Mouse (Mus musculus): Measurements from ENCODE around the gene C2cd4c. TPM values are rescaled to one million over a fixed set of nuclear protein-coding genes. Genes with fewer than 3 reads are reported as not detected.

The C2cd4c gene
- total RNA-seq, 2 experiments from 2014 or later: not detected

DNA sequence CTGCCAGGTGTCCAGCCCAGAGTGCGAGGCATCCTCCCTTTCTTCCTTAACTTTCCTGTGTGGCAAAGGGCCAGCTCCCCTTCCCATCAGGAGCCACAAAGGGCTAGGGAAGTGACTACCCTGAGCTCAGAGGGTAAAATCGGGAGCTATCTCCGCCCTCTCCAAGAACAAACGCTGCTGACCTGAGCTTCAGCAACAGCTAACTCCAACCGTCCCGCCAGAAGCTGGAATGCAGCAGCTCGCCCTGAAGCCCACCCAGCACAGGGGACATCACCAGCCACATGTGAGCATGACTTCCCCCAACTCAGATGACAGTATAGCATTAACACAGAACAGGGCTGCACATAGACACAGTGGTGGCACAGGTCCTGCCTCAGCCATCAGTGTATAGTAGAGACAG, 29.8 kb downstream of the C2cd4c start:
- intact Hi-C loops (cut with DNase I): no loop called here
- DNase-seq (ENCODE audit: low spot score): no peak

DNA sequence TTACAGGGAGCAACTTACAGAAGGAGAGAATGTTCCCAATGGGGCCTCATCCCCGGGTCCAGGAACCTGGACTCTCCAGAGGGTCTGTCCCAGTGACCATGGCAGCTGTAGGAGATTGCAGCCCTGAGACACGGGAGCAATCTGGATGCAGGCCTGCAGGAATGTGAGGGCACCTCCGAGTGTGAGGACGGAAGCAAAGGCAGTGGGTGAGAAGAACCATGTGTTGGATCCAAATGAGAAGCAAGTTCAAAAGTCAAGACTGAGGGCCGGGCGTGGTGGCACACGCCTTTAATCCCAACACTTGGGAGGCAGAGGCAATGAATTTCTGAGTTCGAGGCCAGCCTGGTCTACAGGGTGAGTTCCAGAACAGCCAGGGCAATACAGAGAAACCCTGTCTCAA, 32.3 kb downstream of the C2cd4c start:
- intact Hi-C loops (cut with DNase I): no loop called here
- no peak for DNase-seq (ENCODE audit: low spot score)

DNA sequence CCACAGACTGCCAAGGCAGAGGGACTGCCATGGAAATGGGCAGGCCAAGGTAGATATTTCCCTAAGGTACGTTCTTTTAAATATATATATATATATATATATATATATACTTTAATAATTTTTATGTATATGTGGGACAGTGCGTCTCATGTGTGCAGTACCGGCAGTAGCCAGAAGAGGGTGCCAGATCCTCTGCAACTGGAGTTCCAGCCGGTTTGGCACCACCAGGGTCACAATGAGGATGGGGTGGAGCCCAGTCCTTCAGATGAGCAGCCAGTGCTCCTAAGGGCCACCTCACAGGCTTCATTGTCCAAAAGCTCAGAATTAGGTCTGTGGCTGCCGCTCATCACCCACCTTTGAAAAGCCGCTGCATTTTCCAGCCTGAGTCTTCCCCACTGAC, 33.0 kb downstream of the C2cd4c start:
- intact Hi-C loops (cut with DNase I): no loop called here
- no peak for DNase-seq (ENCODE audit: low spot score)

DNA sequence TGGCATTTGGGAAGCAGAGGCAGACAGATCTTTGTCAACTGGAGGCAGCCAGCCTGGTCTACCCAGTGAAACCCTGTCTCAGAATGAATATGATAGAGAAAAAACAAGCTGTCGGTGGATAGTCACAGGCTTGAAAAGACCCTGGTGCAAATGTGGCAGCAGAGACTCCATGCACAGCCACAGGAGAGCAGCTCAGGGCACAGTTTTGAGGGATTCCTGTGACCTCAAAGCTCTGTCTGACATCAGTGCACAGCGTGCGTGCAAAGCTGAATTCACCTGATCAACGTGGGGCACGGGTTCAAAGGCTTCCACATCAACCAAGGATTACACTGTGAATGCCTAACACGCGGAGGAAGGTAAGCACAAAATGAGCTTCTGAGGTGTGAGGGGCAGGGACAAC, 33.5 kb downstream of the C2cd4c start:
- intact Hi-C loops (cut with DNase I): no loop called here
- DNase-seq (ENCODE audit: low spot score): no peak

DNA sequence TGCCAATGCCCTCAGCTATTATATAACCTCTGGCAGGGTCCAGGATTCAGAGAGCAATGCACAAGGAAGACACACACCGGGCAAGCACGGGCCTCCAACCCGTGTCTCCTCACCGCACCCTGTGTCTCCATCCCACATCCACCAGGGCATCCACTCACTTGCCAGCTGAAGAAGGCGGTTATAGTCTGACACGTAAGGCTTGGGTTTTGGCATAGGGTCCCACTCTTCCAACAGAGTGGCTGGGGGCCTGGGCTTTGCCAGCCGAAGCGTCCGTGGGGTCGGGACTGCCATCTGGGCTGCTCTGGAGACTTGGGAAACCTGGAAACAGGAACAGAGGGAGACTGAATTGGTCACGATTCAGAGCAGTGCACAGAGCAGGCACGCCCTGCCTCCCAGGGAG, 34.0 kb downstream of the C2cd4c start:
- DNase-seq (ENCODE audit: low spot score): no peak
- intact Hi-C loops (cut with DNase I): no loop called here

DNA sequence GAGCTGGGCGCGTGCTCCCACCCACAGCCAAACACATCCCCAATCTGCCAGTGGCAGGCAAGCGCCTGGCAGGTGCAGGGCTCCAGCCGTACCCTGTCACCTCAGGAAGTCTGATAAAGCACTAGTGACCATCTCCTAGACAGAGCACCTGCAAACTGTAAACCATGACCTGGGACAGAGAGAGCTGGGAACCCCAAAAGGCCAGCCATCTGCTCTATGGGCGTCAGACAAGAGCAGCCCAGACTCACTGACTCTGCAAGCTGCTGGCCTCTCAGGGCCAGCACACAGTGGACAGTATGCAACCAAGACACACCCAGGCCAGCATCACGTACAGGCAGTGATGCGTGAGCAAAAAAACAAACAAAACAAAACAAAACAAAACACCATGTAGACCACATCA, 34.9 kb downstream of the C2cd4c start:
- no peak for DNase-seq (ENCODE audit: low spot score)
- intact Hi-C loops (cut with DNase I): no loop called here

DNA sequence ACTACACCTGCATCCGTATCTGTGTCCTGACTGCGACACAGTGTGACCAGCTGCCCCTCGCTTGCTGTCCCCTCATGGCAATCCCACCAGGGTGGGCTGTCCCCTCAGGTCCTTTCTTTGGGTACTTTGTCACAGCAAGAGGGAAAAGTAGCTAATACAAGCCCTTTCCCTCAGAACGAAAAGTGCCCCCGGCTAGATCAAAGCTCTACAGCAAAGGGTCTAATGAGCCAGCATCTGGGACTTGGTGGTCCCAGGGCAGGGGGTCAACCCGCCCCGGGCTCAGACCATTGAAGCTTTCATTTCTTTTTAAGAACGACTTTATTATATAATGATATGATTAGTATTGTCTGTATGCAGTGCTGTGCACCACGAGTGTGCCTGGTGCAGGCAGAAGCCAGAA, 35.5 kb downstream of the C2cd4c start:
- DNase-seq (ENCODE audit: low spot score): no peak

DNA sequence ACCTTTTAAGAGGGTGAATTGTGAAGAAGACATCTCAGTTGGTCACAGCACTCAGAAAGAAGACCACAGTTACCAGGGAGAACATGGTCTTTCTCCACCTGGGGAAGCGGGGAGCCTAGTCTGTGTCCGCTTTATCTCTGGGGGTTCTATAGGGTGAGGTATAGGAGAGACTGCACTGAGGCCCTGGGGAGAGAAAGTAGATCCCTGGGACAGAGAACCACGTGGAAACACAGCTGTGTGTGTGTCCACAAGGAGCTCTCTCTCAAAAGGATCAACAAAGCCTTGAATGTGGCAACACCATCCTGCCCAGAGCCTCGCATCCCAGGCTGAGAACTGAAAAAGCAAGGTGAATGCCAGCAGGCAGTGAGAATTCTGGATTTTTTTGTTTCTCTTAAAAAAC, 36.4 kb downstream of the C2cd4c start:
- intact Hi-C loops (cut with DNase I): no loop called here
- no peak for DNase-seq (ENCODE audit: low spot score)

More for the DNA sequence above, 35.5 kb downstream of the C2cd4c start:
- intact Hi-C loops (cut with DNase I): no loop called here

DNA sequence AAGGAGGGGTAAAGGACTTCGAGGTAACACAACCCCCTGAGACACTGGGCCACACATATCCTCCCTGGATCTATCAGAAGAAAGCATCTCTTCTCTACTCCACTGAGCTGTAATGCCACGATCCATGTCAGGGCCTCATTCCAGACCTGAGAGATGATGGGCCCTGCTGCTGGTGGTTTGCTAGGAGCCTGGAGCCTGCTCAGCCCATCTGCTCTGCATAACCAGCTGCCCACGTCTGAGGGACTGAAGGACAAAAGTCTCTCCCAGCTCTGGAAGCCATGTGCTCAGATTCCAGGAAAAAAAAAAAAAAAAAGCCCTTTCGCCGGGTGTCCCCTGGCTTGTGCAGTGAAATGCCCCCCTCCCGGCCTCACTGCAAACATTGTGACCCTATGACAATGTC, 38.1 kb downstream of the C2cd4c start:
- no peak for DNase-seq (ENCODE audit: low spot score)
- intact Hi-C loops (cut with DNase I): no loop called here

DNA sequence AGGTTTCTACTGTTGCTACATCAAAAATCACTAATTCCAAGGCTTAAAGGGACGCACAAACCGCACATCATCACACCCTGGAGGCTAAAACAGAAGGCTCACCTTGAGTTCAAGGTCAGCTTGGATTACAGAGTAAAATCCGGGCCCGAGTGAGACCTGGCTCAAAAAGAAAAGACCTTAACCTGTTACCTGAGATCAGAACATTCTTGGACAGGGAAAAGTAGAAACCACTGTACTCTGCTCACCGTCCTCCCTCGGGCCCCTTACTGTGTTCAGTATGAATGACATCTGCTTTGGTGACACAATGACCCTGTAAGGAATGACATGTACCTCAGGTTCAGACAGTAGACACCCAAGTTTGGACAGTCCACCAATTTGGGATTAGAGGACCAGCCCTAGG, 39.0 kb downstream of the C2cd4c start:
- no peak for DNase-seq (ENCODE audit: low spot score)
- intact Hi-C loops (cut with DNase I): no loop called here

DNA sequence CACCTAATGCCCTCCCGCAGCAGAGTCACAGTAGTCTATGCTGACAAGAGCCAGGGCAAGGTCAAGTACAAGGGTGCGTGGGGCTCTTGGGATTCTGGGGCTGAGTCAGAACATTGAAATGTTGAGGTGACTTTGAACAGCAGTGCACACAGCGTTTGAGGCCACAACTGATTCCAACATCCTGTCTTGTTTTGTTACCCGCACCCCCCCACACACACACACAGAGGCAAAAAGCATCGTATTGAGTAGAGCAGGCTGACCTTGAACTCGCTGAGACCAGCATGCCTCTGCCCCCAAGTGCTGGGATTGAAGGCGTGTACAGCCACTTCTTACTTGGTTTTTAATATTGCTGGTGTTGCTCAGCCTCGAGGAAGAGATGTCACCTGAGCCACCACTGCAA, 39.5 kb downstream of the C2cd4c start:
- intact Hi-C loops (cut with DNase I): no loop called here
- no peak for DNase-seq (ENCODE audit: low spot score)

DNA sequence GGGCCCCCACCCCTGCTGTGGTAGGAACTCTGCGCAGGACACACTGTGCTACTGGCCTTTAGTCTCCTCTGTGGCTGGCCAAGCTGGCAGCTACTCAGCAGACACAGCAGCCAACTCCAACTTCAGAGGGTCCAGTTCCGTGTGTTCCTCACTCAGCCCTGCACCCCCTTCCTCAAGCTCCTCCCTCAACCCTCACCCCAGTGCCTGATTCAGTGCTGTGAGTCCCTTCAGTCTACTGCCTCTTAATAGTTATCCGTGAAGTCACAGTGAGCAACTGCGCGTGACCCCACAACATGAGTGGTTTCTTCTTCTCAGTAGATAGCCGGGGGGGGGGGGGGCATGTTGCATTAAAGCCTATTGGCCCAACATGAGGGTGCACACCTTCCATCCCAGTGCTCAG, 40.2 kb downstream of the C2cd4c start:
- no peak for DNase-seq (ENCODE audit: low spot score)
- intact Hi-C loops (cut with DNase I): no loop called here

DNA sequence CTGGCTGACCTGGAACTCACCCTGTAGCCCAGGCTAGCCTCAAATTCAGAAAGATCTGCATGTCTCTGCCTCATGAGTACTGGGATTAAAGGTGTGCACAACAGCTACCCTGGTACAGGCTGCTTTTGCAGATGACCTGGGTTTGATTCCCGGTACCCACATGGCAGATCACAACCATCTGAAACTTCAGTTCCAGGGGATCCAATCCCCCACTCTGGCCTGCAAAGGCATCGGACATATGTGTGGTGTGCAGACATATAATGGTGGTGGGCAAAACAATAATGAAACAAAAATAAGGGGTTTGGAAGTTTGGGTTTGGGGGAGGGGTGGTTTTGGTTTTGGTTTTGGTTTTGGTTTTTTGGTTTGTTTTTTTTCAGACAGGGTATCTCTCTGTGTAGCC, 42.5 kb downstream of the C2cd4c start:
- no peak for DNase-seq (ENCODE audit: low spot score)
- intact Hi-C loops (cut with DNase I): no loop called here

DNA sequence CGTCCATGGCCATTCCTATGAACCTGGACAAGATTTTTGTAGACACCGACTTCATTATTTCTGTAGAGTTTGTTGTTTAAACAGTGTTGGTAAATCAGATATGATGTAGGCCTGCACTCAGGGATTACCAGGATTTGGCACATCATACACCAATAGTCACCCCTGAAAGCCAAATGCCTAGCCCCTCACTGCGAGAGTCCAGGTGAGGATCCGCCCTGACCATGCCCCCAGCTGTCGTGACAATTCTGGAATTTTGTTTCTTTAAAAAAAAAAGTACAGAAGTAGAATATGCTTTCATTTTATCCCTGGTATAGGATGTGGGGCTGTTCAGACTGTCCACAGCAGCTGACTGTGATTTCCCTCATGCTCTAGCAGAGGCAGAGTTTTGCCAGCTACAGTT, 43.9 kb downstream of the C2cd4c start:
- DNase-seq (ENCODE audit: low spot score): no peak
- intact Hi-C loops (cut with DNase I): no loop called here

DNA sequence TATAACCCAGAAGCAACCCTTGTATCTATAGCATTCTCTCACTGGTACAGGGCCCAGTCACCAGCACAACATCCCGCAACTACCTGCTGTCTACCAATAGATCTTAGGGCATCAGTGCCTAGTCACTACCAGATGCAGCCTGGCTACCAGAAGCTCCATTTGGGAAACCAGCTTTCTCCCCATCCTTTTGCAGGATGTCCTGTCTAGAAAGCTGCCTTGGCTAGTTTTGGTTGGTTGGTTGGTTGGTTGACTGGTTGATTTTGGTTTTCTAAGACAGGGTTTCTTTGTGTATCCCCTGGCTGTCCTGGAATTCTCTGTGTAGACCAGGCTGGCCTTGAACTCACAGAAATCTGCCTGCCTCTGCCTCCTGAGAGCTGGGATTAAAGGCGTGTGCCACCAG, 54.1 kb downstream of the C2cd4c start:
- no peak for DNase-seq (ENCODE audit: low spot score)
- intact Hi-C loops (cut with DNase I): no loop called here

DNA sequence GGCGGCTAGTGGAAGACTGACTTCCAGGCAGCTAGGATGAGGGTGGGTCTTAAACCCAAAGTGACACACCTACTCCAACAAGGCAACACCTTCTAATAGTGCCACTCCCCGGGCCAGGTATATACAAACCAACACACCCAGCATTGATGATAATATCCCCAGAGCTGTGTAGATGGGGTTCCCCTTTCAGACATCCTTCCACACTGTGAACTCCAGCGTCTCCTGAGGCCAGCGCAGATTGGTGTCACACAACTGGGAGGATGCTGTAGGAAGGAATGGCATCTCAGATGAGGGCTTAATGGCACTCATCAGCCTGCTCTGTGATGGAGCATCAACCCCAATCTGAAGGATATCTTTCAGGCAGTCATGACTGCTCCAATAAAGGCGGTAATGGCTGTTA, 56.3 kb downstream of the C2cd4c start:
- intact Hi-C loops (cut with DNase I): no loop called here
- no peak for DNase-seq (ENCODE audit: low spot score)

DNA sequence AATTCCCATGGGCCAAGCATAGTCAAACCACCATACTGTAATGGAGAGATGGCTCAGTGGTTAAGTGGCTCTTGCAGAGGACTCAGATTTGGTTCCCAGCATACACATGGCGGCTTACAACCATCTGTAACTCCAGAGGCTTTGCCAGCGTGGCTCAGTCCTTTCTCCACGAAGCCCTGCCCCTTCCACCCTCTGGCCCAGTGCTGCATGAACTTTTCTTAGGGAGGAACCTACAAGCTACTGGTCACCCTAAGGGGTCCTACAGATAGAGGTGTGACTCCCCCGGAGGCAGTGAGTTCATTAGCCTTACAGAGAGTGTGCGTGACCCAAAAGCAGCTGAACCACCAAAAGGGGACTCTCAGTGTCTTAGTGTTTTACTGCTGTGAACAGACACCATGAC, 56.9 kb downstream of the C2cd4c start:
- intact Hi-C loops (cut with DNase I): no loop called here
- DNase-seq (ENCODE audit: low spot score): no peak

Other genes with a start within 250 kb of the C2cd4c start
- gene Vmn2r83, start 145.3 kb downstream of the C2cd4c start, total RNA-seq (2021): not detected
- gene Plpp2, start 80.2 kb downstream of the C2cd4c start, total RNA-seq (2021): 1 to 10 TPM; 2.7 to 2.9 TPM
- gene Mier2, start 58.8 kb downstream of the C2cd4c start, total RNA-seq (2021): 10 to 100 TPM; 12.2 to 12.3 TPM
- gene Theg, start 26.7 kb downstream of the C2cd4c start, total RNA-seq (2021): not detected
- 1 to 10 TPM; 2.2 to 2.4 TPM for gene Shc2, start 23.9 kb upstream of the C2cd4c start, total RNA-seq (2021)
- not detected for gene Odf3l2, start 31.7 kb upstream of the C2cd4c start, total RNA-seq (2021)
- not detected for gene Madcam1, start 50.5 kb upstream of the C2cd4c start, total RNA-seq (2021)
- 10 to 100 TPM; 18.3 to 19.4 TPM for gene Tpgs1, start 55.3 kb upstream of the C2cd4c start, total RNA-seq (2021)
- gene Cdc34, start 68.2 kb upstream of the C2cd4c start, total RNA-seq (2021): 100 to 1,000 TPM; 183 to 190 TPM
- 1 to 10 TPM; 6.0 to 7.2 TPM for gene Gzmm, start 75.0 kb upstream of the C2cd4c start, total RNA-seq (2021)
- gene Bsg, start 90.5 kb upstream of the C2cd4c start, total RNA-seq (2021): 1,000 to 10,000 TPM; 1,236 to 1,242 TPM
- gene Hcn2, start 102.6 kb upstream of the C2cd4c start, total RNA-seq (2021): 10 to 100 TPM; 26.0 to 28.5 TPM
- 10 to 100 TPM; 37.0 to 38.6 TPM for gene Polrmt, start 132.6 kb upstream of the C2cd4c start, total RNA-seq (2021)
- not detected for gene Fgf22, start 141.1 kb upstream of the C2cd4c start, total RNA-seq (2021)
- gene Rnf126, start 152.9 kb upstream of the C2cd4c start, total RNA-seq (2021): 10 to 100 TPM; 21.2 to 22.8 TPM
- gene Fstl3, start 163.2 kb upstream of the C2cd4c start, total RNA-seq (2021): 1 to 10 TPM; 2.9 to 4.2 TPM
- gene Prss57, start 176.9 kb upstream of the C2cd4c start, total RNA-seq (2021): not detected
- gene Palm, start 179.5 kb upstream of the C2cd4c start, total RNA-seq (2021): 10 to 100 TPM; 70.3 to 77.3 TPM
- under 1 TPM; 0.59 to 0.70 TPM for gene Misp, start 207.0 kb upstream of the C2cd4c start, total RNA-seq (2021)
- gene Ptbp1, start 240.4 kb upstream of the C2cd4c start, total RNA-seq (2021): 10 to 100 TPM; 54.6 to 59.3 TPM

Measured in heart, postnatal 25 days (tissue).